Mouse (Mus musculus) cerebellum, postnatal 25 days (tissue): ENCODE results near the gene Rpusd4.

Experiments
- DNase-seq, 2 experiments: peaks; one replicate each; pipeline ENCODE4 v3.0.0; 2021; ENCODE audit warnings: mixed read lengths in 2 of 2

Gene Rpusd4

DNA sequence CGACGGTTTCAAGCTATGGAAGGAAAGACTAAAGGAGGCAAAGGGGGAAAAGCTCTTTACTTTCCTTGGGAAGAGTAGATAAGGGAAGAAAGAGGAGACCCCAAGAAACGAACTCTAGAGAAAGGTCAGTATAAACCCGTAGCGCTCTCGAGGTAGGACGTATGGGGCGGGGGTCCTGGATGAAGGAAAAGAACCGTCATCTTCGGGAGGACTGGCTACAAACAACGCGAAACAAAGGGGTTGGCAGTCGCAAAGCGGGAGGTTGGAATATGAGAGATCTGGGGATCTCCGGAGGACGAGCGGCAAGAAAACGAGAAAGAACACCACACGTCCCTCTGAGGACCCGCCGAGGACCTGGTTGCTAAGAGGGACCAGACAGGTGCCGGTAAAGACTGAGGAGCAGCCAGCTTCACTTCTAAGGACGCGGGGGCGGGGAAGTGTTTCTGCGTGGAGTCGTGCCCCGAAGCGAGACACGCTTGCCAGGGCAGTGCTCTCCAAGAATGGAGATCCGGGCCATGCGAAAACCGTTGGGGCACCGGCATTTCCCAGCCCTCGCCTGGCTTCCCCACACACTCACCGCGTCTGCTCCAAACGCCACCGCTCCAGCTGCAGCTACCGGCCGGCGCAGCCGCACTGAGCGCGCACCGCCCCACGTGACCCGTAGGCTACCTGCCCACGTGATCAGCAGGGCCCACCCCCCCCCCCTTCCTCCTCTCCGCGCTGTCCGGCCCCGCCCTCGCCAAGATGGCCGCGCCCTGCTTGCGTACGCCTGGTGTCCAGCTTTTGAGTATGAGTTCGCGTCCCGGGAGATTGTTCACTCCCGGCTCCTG, at the start of gene Rpusd4, which contains the start of gene Fam118b:
Gene Rpusd4, plus strand, starts transcription at position 720 of the 830 bp plus-strand sequence.
Gene Fam118b, minus strand, starts transcription at position 660 of the 830 bp plus-strand sequence.
- DNase-seq = peak; percentile 95 to 97

DNA sequence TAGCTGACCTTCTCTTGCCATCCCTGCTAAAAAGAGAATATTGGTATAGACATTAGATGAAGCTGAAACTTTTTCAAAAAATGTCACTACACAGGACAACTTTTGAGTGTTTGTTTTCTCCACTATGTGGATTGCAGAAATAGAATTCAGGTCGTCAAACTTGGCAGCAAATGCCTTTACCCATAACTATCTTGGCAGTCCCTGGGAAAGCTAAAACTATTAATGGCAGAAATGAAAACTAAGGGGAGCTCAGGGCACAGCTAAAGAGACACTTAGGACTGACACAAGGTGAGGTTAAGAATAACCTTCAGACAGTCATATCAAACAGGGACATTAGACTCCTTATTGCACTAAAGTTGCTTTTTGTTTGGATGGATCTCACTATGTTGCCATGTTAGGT, 49.7 kb upstream of the Rpusd4 start:
- DNase-seq = no peak

DNA sequence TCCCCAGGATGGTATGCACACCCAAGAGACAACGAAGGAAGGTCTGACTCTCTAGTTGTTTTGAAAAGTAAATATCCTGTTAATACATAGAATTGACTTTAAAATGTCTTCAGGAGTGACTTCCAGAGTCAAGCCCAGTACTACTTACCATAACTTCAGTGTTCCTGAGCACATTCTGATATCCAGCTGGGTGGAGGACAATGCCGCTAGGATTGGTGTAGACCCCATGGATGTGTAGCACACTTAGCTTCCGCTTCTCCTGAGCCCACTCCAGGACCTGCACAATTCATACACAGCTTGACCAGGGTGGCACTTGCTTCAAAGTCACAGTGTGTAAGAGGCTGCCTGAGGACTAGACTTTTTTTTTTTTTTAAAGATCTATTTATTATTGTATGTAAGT, 44.2 kb upstream of the Rpusd4 start:
- DNase-seq = no peak

DNA sequence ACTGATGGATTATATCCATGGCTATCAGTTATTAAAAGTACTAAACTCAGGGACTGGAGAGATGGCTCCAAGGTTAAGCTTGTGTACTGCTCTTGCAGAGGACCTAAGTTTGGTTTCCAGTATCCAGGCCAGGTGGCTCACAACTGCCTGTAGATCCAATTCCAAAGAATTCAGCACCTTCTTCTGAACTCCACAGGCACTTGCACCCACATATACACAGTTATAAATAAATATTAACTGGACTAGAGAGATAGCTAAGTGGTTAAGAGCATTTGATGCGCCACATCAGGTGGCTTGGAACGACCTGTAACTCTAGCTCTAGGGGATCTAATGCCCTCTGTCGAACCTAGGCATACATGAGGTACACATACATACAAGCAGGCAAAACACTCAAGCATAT, 39.0 kb upstream of the Rpusd4 start:
- no peak for DNase-seq

DNA sequence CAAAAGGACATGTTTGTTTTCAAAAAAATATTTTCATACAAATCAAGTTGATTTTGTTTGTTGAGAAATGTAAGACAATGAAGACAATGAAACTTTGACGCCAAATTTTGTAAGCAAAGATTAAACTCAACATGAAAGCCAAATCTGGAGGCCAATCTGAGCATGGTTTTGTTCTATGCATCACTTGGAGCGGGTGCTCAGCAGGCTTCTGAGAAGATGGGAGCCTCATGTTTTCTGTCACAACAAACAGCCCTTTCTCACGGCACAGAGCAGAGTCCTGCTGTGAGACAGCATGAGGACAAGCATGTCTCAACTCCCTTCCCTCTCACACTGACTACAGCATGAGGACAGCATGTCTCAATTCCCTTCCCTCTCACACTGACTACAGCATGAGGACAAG, 31.7 kb upstream of the Rpusd4 start:
- DNase-seq = no peak

DNA sequence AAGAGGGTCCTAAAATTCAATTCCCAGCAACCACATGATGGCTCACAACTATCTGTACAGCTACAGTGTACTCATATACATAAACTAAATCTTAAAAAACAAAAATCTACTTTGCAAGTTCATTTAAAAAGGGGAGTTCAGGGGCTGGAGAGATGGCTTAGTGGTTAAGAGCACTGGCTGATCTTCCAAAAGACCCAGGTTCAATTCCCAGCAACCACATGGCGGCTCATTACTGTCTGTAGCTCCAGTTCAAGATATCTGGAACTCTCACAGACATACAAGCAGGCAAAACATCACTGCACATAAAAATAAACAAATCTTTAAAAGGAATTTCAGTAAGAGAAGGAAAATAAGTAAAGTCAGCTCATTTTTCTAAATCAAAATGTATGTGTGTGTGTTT, 29.3 kb upstream of the Rpusd4 start:
- no peak for DNase-seq

DNA sequence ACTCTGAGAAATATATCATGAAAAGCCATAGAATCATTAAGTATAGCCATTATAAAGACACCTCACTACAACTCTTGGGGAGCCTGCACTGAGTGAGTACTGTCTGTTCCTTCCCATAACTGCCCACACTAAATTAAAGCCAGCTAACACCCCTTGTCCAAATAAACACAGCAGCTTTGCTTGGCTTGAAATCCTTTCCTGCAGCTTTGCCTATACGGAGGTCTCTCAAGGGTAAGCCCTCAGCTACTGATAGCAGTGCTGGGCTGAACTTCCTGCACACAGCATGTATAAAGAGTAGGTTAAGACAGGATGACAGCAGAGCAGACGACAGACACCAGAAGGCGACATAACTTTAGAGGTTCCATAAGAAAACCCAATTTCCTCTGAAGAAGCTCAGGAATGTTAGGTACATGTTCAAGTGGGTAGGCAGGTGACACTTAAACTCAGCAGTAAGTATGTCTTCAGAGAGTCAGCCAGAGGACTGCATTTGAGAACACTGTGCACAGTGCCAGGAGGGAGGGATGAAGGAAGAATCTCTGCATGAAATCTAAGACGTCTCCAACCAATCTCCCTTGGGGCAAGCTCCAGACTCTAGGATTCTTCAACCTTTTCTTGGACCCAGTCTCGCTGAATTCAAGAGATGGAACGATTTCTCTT, 28.6 kb upstream of the Rpusd4 start:
- DNase-seq = no peak

DNA sequence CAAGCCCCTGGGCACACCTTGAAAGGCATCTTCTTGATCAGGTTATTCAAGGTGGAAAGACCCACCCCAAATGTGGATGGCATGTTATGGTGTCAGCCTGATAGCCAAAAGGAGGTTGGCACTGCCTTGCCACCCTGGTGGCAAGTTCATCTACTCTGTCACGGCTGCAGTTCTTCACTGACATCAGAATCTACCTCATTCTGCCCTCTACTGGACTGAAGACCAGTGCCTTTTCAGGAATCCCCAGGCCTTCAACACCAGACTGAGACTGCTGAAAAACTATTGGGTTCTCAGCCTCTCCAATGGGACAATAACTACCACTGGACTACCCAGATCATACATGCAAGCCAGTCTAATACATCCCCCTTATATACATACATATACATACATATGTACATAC, 27.9 kb upstream of the Rpusd4 start:
- DNase-seq = no peak

DNA sequence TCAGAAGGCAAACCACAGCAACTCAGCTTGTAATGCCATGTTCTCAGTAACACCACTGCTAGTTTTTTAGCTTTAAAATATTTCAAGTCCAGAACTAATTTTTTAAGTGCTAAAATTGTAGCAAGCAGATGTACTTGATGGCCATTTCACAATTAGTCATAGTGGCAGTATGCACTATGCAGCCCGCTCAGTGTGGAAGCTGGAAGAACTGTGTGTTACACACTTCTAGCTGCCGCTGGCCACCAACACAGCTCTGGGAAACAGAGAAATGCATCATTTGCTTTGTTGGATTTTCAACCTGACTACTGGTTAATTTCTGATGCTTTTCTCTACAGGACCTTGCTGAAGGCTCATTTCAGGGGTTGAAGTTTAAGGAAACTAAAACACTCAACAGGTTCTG, 20.3 kb upstream of the Rpusd4 start:
- no peak for DNase-seq

DNA sequence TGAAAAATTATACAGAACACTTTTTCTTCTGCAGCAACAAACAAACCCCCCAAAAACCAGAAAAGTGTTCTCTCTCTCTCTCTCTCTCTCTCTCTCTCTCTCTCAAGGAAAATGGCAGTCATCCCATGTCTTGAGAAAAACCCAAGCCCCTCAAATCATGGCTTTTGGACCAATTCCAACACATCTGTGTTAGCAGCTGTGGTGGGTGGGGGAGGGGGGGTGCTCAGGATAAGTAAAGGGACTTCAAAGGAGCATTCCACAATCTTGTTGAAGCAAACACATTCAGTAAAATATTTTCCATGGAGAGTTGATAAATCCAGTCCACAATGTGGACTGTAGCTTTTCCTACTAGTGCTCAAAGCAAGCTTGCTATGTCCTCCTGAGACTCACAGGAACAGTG, 18.2 kb upstream of the Rpusd4 start:
- DNase-seq = no peak

DNA sequence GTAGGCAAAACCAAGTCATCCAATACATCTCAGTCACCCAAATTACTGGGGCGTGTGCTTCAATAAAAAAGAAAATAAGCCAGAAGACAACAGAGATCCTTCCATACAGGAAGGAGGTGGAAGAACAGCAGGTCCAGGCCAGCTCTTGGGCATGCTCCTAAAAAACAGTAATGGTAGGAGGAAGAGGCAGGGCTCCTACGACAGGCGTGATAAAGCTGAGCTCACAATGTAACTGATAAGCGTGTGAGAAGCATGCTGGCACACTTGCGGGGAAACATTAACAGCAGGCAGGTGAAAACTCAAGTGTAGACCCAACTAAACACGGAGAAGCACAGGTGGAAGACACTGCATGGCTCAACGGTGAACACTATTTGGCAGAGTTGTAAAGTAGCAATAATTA, 10.3 kb upstream of the Rpusd4 start:
- DNase-seq = no peak

DNA sequence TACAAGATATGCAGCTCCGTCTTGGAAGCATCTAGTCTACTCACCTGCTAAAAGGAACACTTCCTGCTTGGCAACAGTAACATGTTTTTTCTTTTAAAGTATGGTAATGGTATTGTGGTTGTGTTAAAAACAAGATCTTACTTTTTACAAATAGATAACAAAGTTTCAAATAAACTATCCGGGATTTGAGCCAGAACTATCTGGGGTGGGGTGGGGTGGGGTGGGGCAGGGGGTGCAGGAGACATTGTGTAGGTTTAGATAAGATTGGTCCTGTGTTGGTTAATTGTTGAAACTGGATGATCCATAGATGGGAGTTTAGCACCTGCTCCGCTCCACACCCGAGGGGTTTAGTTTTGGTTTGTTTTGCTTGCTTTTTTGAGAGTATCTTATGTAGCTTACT, 5.2 kb upstream of the Rpusd4 start:
- no peak for DNase-seq

DNA sequence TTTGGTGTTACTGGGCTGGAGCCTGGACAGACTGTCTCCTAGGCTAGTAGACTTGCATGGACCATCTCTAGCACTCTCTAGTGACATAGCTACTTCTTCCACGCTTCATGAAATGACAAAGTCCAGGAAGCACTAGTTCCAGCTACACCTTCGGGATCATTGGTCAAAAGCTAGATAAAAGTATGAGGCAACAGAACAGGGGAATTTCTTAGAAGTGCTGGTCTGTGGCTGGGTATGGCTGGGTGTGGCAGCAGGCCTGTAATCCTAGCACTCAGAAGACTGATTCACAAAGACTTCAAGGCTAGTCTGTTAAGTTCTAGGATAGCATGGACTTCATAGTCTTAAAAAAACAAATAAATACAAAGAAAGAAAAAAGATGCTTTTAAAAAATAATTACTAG, 4.2 kb upstream of the Rpusd4 start:
- no peak for DNase-seq

DNA sequence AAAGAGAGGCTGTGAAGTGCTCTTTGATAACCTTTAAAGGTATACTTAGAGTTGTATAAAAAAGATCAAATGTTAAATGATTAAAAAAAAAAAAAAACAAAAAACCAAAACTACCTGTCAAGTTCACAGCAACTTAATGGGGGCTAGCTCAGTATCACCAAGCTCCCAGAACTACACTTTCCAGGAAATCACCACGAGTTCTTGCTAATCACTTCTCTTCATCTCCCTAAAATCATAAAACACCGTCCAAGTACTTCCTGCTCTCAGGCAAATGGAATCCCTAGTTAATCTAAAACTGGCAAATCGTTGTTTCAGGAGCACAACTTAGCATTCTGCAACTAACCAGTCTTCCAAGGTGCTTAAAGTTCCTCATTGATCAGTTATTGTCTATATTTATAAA, 3.2 kb upstream of the Rpusd4 start:
- no peak for DNase-seq

DNA sequence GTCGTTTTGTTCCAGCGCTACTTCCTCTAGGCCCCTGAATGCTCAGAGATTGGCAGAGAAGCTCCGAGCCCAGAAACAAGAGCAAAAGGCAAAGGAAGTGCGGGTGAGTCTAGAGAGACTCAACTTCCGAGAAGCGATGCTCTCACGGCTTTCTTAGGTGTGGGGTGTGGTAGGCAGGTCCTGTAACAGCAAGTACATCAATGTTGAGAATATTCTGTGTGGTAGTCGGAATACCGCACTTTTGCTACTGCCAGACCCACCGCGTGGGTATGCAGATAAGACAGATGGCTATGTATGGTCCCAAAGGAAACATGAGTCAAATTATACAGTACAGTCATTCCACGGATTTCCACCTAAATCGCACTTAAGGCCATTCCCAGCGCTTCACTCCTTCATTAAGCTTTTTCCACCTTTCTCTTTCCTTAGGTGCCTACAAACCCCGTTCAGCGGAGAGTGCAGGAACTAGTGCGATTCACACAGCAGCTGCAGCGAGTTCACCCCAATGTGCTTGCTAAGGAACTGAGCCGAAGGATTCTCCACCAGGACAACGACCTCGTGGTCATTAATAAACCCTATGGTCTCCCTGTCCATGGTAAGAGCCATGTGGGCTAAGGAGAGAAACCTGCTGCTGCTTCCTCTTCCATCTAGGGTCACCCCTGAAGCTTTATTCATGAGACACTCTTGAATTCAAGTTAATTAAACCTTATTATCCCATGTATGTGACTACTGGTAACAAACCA, 481 bp downstream of the Rpusd4 start:
- DNase-seq = no peak

DNA sequence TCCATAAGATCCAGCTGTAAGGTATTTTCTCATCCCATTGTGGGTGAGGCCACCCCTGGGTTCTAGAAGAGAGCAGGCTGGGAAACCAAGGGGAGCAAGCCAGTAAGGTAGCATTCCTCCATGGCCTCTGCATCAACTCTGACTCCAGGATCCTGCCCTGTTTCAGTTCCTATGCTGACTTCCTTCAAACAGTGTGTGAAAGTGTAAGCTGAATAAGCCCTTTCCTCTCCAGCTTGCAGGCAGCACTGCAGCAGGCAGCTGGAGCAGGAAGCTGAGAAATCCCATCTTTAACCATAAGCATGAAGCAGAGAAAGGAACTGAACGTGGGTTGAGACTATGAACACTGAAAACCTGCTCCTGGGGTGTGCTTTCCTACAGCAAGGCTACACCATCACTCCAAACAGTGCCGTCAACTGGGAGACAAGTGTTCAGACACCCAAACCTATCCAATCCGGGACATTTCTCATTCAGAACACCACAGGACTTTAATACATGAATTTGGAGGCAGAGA, 10.2 kb downstream of the Rpusd4 start:
- DNase-seq = no peak

DNA sequence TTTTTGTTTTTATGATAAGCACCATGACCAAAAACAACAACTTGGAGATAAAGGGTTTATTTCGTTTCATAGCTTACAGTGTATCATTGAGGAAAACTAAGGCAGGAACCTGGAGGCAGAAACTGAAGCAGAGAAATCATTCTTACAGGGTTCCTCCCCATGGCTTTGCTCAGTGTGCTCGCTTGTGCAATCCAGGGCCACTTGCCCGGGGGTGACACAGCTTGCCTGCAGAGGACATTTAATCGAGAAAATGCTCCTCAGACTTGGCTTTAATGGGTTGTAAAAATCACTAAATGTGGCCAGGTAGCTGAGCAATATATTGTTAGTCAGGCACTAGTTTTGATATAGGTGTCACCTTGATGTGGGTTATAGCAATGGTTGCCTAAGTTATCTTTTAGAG, 10.8 kb downstream of the Rpusd4 start:
- no peak for DNase-seq

DNA sequence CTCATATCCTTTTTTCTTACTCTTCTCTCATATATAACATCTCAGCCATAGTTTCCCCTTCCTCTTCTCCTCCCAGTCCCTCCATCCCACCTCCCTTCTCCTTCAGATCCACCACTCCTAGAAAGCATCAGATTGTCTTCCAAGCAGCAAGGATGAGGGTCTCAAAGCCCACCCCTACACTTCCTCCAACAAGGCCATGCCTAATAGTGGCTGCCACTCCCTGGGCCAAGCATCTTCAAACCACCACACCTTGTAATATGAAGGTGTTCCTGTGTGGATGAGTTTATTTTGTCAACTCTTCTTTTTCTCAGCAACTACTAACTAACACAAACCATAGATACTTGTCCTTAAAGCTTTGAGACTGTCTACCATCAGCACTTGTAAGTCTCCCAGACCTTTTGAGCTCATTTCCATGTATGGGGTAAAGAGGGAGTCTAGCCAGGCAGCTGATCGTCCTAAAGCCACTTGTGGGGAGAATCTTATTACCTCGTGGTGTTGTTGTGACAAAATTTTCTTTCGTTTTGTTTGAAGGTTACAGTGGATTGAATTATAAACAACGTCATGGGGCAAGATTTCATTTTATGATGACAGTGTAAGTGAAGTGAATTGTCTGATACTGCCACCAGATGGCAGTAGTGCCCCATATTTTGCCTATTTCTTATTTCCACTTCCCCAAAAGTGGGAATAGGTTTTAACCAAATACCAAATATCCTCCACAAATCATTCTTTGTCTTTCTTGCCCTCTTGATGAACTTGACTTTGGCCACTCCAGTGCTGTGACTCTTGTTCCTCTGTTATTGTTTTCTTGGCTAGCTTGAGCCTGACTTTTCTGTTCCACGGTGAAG, 14.6 kb downstream of the Rpusd4 start:
- DNase-seq = peak; percentile 61 to 76

DNA sequence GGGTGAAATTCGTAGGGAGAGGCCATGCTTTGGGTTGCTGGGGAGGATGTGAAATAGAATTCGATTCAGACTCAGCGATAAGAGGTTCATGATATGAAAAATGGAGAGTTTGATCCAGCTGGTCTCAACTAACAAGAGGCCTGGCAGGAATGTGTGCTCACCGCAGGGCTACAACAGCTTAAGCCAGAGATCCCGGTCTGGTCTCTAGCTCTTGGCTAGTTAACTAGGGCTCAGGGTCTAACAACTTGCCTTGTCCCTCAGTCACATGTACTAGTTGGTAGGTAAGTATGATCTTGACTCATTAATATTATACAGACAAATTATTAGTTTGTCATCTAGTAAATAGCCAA, 15.2 kb downstream of the Rpusd4 start:
- DNase-seq = peak in 1 of 2 experiments; percentile 25

DNA sequence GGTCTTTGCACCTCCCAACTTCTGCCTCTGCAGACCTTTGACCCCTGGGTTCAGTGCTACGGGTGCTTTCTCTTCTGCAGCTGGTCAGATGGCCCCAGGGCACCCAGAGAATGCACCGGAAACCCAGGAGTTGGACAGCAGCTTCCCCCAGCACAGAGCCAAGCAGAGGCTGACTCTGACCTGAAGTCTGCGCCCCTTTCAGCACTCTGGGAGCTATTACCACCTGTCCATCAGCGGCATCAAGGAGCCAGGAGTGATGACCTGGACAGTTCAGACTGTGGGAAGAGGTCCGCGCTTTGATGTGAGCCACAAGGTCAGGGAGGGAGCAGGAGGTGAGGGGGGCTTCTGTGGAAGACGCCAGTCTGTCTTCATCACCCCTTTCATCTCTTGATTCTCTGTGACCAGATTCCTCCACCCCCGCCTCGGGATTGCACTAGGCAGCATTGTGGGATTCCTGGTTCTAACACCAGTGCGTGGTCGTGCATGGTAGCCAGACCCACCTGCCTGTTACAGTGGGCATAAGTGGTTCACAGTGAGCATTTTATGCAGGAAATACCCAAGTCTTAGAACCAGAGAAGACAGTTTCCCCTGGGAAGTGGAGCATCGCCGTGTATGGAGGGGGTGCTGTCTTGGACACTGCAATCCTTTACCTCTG, 15.9 kb downstream of the Rpusd4 start:
- no peak for DNase-seq

DNA sequence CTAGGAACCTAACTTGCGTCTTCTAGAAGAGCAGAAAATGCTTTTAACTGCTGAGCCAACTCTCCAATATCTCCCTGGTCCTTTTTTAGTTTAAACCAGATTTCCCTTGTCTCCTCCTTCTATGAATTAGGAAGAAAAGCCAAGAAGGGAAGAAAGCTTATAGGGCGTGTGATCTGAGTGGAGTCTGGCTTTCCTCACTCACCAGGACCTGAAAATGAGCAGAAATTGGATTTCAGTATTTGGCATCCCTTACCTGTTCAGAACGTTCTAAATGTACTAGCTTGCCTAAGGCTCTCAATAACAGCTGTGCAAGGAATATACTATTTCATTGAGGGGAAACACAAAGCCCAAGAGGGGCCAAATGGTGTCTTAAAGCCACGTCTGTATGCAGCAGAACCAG, 16.7 kb downstream of the Rpusd4 start:
- DNase-seq = no peak

DNA sequence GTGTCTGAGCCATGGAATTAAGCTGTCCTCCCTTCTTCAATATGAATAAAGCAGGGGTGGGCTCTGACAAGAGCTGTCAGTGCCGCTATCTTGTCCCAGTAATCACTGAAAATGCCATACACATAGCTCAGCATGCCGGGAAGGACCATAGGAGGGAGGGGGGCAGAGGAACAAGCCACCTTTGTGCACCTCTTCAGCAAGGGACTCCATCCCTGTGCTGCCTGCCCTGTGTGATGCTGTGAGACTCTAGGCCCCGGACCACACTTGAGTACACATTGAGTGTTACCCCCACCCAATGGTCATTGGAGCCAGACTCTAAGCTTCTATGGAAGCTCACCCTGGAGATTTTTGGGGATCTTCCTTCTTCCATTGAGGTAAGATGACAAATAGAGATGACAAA, 18.7 kb downstream of the Rpusd4 start:
- no peak for DNase-seq
